ENCODE assay signal across 13 mouse cellular contexts in the genomic region with DNA sequence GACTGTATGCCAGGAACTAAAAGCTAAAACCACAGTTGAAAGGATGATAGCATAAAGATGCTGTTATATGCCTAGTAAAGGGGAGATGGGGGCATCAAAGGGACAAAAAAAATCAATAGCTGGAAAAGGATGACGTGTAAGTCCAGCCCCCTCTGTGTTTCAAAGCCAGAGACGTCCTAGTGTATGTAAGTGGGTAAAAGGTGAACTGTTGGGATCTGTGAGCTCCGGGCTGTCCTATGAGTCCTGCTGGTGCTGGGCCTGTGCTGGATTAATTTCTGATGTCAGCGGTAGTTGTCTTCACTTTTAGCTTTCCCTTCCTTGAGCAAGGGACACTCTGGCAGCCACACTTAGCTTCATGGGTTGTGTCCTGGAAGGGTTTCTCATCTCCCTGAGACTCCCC. TPM values are rescaled to one million over a fixed set of nuclear protein-coding genes. Genes with fewer than 3 reads are reported as not detected.
"Had no signal": no experiment of that assay in that cellular context is flagged by ENCODE, and none has a peak within 500 bp of the region (broad histone marks: within the 10 kb centered on the region; RNA-seq: fewer than 3 reads in every experiment).

No protein-coding gene starts in this region.

- H3K4me3 ChIP-seq: limb, embryonic 15.5 days; midbrain, embryonic 10.5 days; neural tube, embryonic 13.5 days had no signal

- H3K27me3 ChIP-seq: limb, embryonic 15.5 days; neural tube, embryonic 13.5 days had no signal

- H3K27ac ChIP-seq: limb, embryonic 15.5 days; midbrain, embryonic 10.5 days; neural tube, embryonic 13.5 days had no signal

- ATAC-seq: midbrain, embryonic 16.5 days had no signal

- H3K4me2 ChIP-seq: limb, embryonic 15.5 days; lung, embryonic 14.5 days; neural tube, embryonic 13.5 days had no signal

- H3K4me1 ChIP-seq: neural tube, embryonic 13.5 days had no signal

- H3K9ac ChIP-seq: limb, embryonic 15.5 days; lung, embryonic 14.5 days; neural tube, embryonic 13.5 days had no signal

- DNase-seq: kidney, adult 18-20 months; kidney, postnatal 10 days; left cerebral cortex, postnatal 4 days; lung, postnatal 4 days; right cerebral cortex, postnatal 4 days; spleen, adult 18-20 months; thymus, postnatal 4 days had no signal

- H3K36me3 ChIP-seq: limb, embryonic 15.5 days; midbrain, embryonic 10.5 days; neural tube, embryonic 13.5 days had no signal

- H3K9me3 ChIP-seq: limb, embryonic 15.5 days; midbrain, embryonic 10.5 days; neural tube, embryonic 13.5 days had no signal

RNA-seq across cellular contexts. Expression of gene Slc38a4, which starts 19.5 kb away (rescaled TPM):
- total RNA-seq: megakaryocyte, adult 5-6 weeks had no signal
